Mouse (Mus musculus) stomach, embryonic 16.5 days (tissue): ENCODE data around the gene Gli3. TPM values are rescaled to one million over a fixed set of nuclear protein-coding genes. Genes with fewer than 3 reads are reported as not detected.

Experiments used
- ATAC-seq: fragments of 200-750 bp; cut with Nextera tagmentation; 2 replicates; pipeline ENCODE4 v1.8.0; 2017; ENCODE audit warnings: moderate number of reproducible peaks, moderate TSS enrichment; ENCODE audit not compliant: insufficient read depth, low FRiP score
- H3K27ac ChIP-seq: fragments of 300-500 bp; sonication (generic); 2 replicates; pipeline ENCODE4 v1.5.1; 2014; ENCODE audit warnings: low read length
- H3K27me3 ChIP-seq: fragments of 300-500 bp; sonication (generic); 2 replicates; pipeline ENCODE4 v1.6.1; 2014; ENCODE audit warnings: low read length, control low read depth, mixed read lengths; ENCODE audit not compliant: control insufficient read depth, insufficient read depth
- H3K36me3 ChIP-seq: fragments of 300-500 bp; sonication (generic); 2 replicates; pipeline ENCODE4 v1.6.1; 2014; ENCODE audit warnings: low read length; ENCODE audit not compliant: control insufficient read depth, insufficient read depth
- H3K4me1 ChIP-seq: fragments of 300-500 bp; sonication (generic); 2 replicates; pipeline ENCODE4 v1.6.1; 2014; ENCODE audit warnings: low read length, control low read depth, mixed read lengths; ENCODE audit not compliant: control insufficient read depth, insufficient read depth
- H3K4me2 ChIP-seq: fragments of 300-500 bp; sonication (generic); 2 replicates; pipeline ENCODE4 v1.6.1; 2014; ENCODE audit warnings: low read depth, low read length, mixed read lengths
- H3K4me3 ChIP-seq: fragments of 300-500 bp; sonication (generic); replicated peaks from 2 replicates; pipeline ENCODE4 v1.5.1; 2014; ENCODE audit warnings: mild to moderate bottlenecking, low read length
- H3K9ac ChIP-seq: fragments of 300-500 bp; sonication (generic); 2 replicates; pipeline ENCODE4 v1.6.1; 2014; ENCODE audit warnings: low read length
- H3K9me3 ChIP-seq: fragments of 300-500 bp; sonication (generic); replicated peaks from 2 replicates; pipeline ENCODE4 v1.6.1; 2016; ENCODE audit warnings: low read length, control low read depth; ENCODE audit not compliant: control insufficient read depth
- WGBS: fragments of 180-500 bp; shearing (Covaris S2); extraction: QIAGEN DNeasy Blood & Tissue Kit; methylation state at CpG from one replicate; pipeline ENCODE4 v1.1.7; 2014; 5-methylcytosine and 5-hydroxymethylcytosine counted together
- polyA plus RNA-seq: library from polyadenylated mRNA; unstranded; fragments of >200 nt; fragmentation: Nextera tagmentation; extraction: Ambion mirVana; gene quantifications from 2 replicates; pipeline ENCODE4 v1.2.1, GENCODE M21; 2015

The Gli3 gene
- polyA plus RNA-seq, 1 experiment from 2014 or later: 14.3 TPM

- no peak for ATAC-seq
- WGBS: 17% methylated on average over 7 of the region's 7 CpGs
- Histone ChIP-seq H3K4me1 (peaks cover 6% of the 10 kb centered on the region; the same call in 1 of the 2 replicates), H3K9me3 (no peaks in the 10 kb centered on the region), H3K4me2 (peak overlapping the region; percentile 73), H3K27ac (peak overlapping the region; percentile 98), H3K4me3 (peak overlapping the region; percentile 86), H3K9ac (peak overlapping the region; percentile 34), H3K27me3 (no peaks in the 10 kb centered on the region), H3K36me3 (no peaks in the 10 kb centered on the region)
Observed at GRCm38 (mm10) chr13:15461926-15462325, 1.1 kb upstream of the Gli3 start.

DNA sequence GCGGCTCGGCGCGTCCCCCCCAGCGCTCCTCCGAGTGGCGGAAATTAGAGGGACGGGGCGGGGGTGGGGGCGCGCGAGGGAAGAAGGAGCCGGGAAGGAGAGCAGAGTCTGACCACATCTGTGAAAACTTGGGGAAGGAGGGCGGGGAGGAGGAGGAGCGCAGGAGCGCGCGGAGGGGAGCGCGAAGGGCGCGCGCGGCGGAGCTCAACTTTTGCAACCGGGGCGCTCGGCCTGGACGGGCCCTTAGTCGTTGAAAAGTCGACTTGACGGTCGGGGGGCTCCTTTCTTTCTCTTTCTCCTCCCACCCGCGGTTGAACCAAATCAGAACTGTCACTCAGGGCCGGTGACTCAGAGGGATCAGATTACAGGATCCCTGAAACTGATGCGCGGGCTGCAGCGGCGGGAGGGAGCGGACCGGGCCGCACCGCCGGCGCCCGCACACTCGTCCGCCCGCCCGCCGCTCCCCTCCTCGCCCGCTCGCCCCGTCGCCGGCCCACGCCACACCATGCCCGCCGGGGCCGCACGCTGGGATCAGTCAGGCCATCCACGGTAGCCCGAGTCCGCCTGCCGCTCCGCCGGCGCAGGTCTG lies 551 bp downstream of the Gli3 start:
- Histone ChIP-seq H3K9me3 (no peaks in the 10 kb centered on the region), H3K4me1 (peaks cover 9% of the 10 kb centered on the region), H3K27ac (peak overlapping the region; percentile 98), H3K36me3 (no peaks in the 10 kb centered on the region), H3K4me2 (peak overlapping the region; percentile 73), H3K27me3 (no peaks in the 10 kb centered on the region), H3K9ac (peak overlapping the region; percentile 92), H3K4me3 (peak overlapping the region; percentile 86)
- peak; percentile 87 for ATAC-seq
- under 1% methylated on average over 69 of the region's 70 CpGs for WGBS

DNA sequence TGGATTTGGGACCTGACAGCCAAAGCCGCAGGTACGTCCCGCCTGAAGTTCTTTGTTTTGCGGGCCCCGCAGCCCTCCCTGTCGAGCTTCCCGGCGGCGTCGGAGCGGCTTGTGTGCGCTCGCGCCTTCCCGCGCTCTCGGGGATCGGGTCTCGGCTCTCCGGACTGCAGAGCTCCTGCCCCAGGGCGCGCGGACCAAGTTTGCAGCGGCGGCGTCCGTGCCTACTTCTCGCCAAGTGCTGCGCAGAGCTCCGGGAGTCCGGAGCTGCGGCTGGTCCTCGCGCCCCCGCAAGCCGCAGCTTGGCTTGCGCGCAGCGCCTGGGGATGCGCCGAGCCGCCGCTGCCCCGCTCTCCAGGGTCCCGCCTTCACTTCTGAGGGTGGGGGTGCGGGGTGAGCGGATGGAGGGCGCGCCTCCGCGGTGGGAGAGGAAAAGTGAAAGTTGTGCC lies 1.1 kb downstream of the Gli3 start:
- H3K4me2 ChIP-seq: peak overlapping the region; percentile 73
- H3K27me3 ChIP-seq: no peaks in the 10 kb centered on the region
- peak overlapping the region; percentile 98 for H3K27ac ChIP-seq
- under 1% methylated on average over 51 of the region's 51 CpGs for WGBS
- ATAC-seq: no peak; the same call in 1 of the 2 replicates
- peak overlapping the region; percentile 86 for H3K4me3 ChIP-seq
- H3K9ac ChIP-seq: peak overlapping the region; percentile 92
- H3K4me1 ChIP-seq: peaks cover 11% of the 10 kb centered on the region
- H3K36me3 ChIP-seq: no peaks in the 10 kb centered on the region
- no peaks in the 10 kb centered on the region for H3K9me3 ChIP-seq

- H3K9me3 ChIP-seq: no peaks in the 10 kb centered on the region
- H3K4me3 ChIP-seq: peak overlapping the region; percentile 86
- H3K9ac ChIP-seq: peak overlapping the region; percentile 92
- peak overlapping the region; percentile 98 for H3K27ac ChIP-seq
- no peak for ATAC-seq
- H3K4me2 ChIP-seq: peak overlapping the region; percentile 73
- H3K4me1 ChIP-seq: peaks cover 15% of the 10 kb centered on the region
- H3K27me3 ChIP-seq: no peaks in the 10 kb centered on the region
- 4% methylated on average over 11 of the region's 11 CpGs for WGBS
- H3K36me3 ChIP-seq: no peaks in the 10 kb centered on the region
Observed at GRCm38 (mm10) chr13:15464741-15465250, 1.8 kb downstream of the Gli3 start.

DNA sequence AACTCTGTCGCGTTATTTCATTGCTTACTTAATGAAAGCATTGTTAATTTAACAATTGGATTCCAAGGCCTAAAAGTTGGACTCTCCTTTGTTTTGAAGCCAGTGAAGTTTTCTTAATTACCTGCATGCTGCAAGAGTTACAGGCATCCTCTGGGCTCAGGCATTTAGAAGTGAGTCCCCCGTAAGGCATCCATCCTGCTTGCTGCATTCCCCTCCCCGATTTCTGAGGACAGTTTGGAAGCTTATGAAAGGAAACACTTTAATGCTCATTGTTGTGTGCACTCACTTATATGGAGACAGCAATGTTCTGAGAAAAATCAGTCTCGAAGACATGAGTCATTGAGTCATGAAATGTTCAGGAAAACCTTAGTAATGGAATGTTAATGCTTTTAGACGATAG lies 3.5 kb downstream of the Gli3 start:
- ATAC-seq: no peak
- Histone ChIP-seq H3K4me3 (peak overlapping the region; percentile 33), H3K4me1 (peaks cover 15% of the 10 kb centered on the region), H3K9ac (peak overlapping the region; percentile 46; the same call in 1 of the 2 replicates), H3K27ac (no peak overlapping the region), H3K4me2 (peak overlapping the region; percentile 46), H3K36me3 (no peaks in the 10 kb centered on the region), H3K27me3 (no peaks in the 10 kb centered on the region), H3K9me3 (no peaks in the 10 kb centered on the region)
- 42% methylated on average over 6 of the region's 6 CpGs for WGBS

- Histone ChIP-seq H3K27me3 (no peaks in the 10 kb centered on the region), H3K4me1 (peaks cover 15% of the 10 kb centered on the region), H3K27ac (no peak overlapping the region), H3K9ac (no peak overlapping the region), H3K4me3 (no peak overlapping the region), H3K9me3 (no peaks in the 10 kb centered on the region), H3K36me3 (no peaks in the 10 kb centered on the region), H3K4me2 (peak overlapping the region; percentile 3; the same call in 1 of the 2 replicates)
- ATAC-seq: no peak
- WGBS: 39% methylated on average over 3 of the region's 3 CpGs
Observed at GRCm38 (mm10) chr13:15467409-15467808, 4.4 kb downstream of the Gli3 start.

DNA sequence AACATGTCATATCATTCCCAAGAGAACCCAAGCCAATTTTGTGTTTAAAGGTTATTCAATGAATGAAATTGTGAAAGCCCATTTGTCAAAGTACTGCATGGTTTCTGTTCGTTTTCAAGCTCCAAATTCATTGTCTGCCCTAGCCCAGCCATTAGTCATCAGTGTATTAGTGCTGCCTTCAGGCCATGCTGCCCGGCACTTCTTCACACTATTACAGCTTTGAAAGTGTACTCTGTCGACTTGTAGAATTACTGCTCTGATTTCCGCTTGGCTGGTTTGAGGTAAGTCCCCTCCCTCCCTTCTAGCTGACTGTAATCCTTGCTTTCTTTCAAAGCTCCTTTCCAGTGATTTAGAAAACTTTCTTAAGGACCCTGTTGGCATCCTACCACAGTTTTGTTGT lies 5.4 kb downstream of the Gli3 start:
- H3K4me1 ChIP-seq: peaks cover 20% of the 10 kb centered on the region
- H3K27me3 ChIP-seq: no peaks in the 10 kb centered on the region
- H3K4me3 ChIP-seq: peak overlapping the region; percentile 6; the same call in 1 of the 2 replicates
- peak overlapping the region; percentile 16; the same call in 1 of the 2 replicates for H3K4me2 ChIP-seq
- no peak overlapping the region for H3K9ac ChIP-seq
- no peaks in the 10 kb centered on the region for H3K9me3 ChIP-seq
- no peaks in the 10 kb centered on the region for H3K36me3 ChIP-seq
- no peak overlapping the region for H3K27ac ChIP-seq
- WGBS: 33% methylated on average over 4 of the region's 4 CpGs
- no peak for ATAC-seq

DNA sequence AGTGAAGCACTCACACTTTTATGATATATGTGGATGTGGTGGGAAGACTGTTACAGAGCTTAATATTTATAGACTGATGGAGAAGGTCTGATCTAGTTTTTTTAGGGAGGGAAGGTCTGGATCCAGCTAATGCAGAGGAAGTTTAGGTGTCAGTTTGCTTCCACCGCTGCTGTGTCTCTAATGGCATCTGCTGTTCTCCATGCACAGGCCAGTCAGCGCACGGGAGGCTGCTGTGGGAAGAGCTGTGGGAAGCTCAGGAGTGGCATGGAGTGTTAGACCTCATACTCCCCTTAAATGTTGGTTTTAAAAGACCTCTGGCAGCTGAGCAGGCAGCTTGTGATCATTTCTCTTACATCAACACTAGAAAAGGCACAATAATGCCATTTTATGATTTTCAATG lies 7.0 kb downstream of the Gli3 start:
- peaks cover 27% of the 10 kb centered on the region for H3K4me1 ChIP-seq
- 64% methylated on average over 3 of the region's 3 CpGs for WGBS
- H3K36me3 ChIP-seq: no peaks in the 10 kb centered on the region
- H3K27ac ChIP-seq: no peak overlapping the region
- no peak overlapping the region for H3K4me3 ChIP-seq
- no peak overlapping the region for H3K4me2 ChIP-seq
- no peak overlapping the region for H3K9ac ChIP-seq
- H3K9me3 ChIP-seq: no peaks in the 10 kb centered on the region
- no peak for ATAC-seq
- no peaks in the 10 kb centered on the region for H3K27me3 ChIP-seq

GRCm38 (mm10) chr13:15472712-15473111 lies 9.7 kb downstream of the Gli3 start:
- no peaks in the 10 kb centered on the region for H3K9me3 ChIP-seq
- no peak overlapping the region for H3K4me3 ChIP-seq
- H3K27me3 ChIP-seq: no peaks in the 10 kb centered on the region
- 61% methylated on average over 3 of the region's 3 CpGs for WGBS
- no peak overlapping the region for H3K27ac ChIP-seq
- H3K4me1 ChIP-seq: peaks cover 21% of the 10 kb centered on the region; the same call in 1 of the 2 replicates
- ATAC-seq: no peak
- H3K36me3 ChIP-seq: no peaks in the 10 kb centered on the region
- no peak overlapping the region for H3K4me2 ChIP-seq
- H3K9ac ChIP-seq: no peak overlapping the region
